Comparison of ENCODE assay signal across 27 mouse cellular contexts in the genomic region with DNA sequence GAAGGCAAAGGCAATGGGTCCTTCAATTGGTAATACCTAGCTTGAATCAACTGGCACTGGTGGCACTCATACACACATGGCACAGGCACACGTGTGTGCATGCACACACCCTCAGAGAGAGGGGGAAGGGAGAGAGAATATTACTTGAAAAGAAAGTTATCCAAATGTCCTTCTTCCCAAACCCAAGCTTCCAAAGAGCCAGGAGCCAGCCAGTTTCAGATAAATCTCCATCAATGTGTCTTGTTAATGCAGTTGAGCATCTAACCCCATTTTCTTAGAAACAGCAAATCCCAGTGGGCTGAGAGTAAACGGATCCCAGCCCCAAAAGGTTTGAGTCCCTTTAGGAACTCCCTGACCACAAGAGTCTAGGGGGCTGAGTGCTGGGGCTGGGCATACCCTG. TPM values are rescaled to one million over a fixed set of nuclear protein-coding genes. Genes with fewer than 3 reads are reported as not detected.
DNase-seq lines count a peak whose midpoint lies in the region; ATAC-seq lines count a peak whose summit lies in the region.
"Had no signal": no experiment of that assay in that cellular context is flagged by ENCODE, and none has a peak within 500 bp of the region (broad histone marks: within the 10 kb centered on the region; RNA-seq: fewer than 3 reads in every experiment).

No protein-coding gene starts in this region.

- 74% methylated on average over 2 of the region's 2 CpGs for WGBS in midbrain, embryonic 11.5 days
- 74% methylated on average over 2 of the region's 2 CpGs for WGBS in midbrain, embryonic 10.5 days
- WGBS in macrophage (ENCODE audit: missing documents), result 67% methylated on average over 2 of the region's 2 CpGs

- H3K36me3 ChIP-seq in midbrain, embryonic 11.5 days (ENCODE audit: control insufficient read depth, insufficient read depth, low read length), result no peaks in the 10 kb centered on the region
- H3K36me3 ChIP-seq in midbrain, embryonic 10.5 days, result no peaks in the 10 kb centered on the region
- H3K36me3 ChIP-seq in macrophage (ENCODE audit: inconsistent target), result no peaks in the 10 kb centered on the region
- H3K36me3 ChIP-seq: embryonic facial prominence, embryonic 12.5 days; embryonic facial prominence, embryonic 15.5 days; G1E; heart, embryonic 10.5 days; heart, embryonic 13.5 days; hindbrain, embryonic 12.5 days; hindbrain, embryonic 15.5 days had no signal

- peak; percentile 54 for DNase-seq in heart, adult 11 months
- DNase-seq in heart, postnatal 25 days (ENCODE audit: low spot score), result no peak
- DNase-seq in midbrain, embryonic 11.5 days (ENCODE audit: low spot score, missing footprints), result peak; percentile 56
- no peak for DNase-seq in midbrain, embryonic 10.5 days (ENCODE audit: low spot score)
- peak; percentile 34 for DNase-seq in thymus, postnatal 4 days
- no peak for DNase-seq in thymus, postnatal 0 days (ENCODE audit: low spot score)
- DNase-seq in cerebellum, adult 11 months, result no peak
- DNase-seq: adrenal gland, postnatal 10 days; adrenal gland, postnatal 36 days; B cell, adult 2 months; cerebellum, adult 18-20 months; cerebellum, adult 9-10 months; cerebellum, postnatal 14 days; forebrain, postnatal 0 days; gastrocnemius, postnatal 25 days; heart, postnatal 14 days had no signal

- no peak overlapping the region for H3K4me2 ChIP-seq in midbrain, embryonic 11.5 days
- H3K4me2 ChIP-seq: embryonic facial prominence, embryonic 12.5 days; embryonic facial prominence, embryonic 15.5 days; heart, embryonic 13.5 days; hindbrain, embryonic 12.5 days; hindbrain, embryonic 15.5 days had no signal

- no peak overlapping the region for H3K4me3 ChIP-seq in midbrain, embryonic 11.5 days (ENCODE audit: low read depth, low read length)
- H3K4me3 ChIP-seq in midbrain, embryonic 10.5 days, result no peak overlapping the region
- H3K4me3 ChIP-seq in macrophage (ENCODE audit: inconsistent target), result no peak overlapping the region
- H3K4me3 ChIP-seq: embryonic facial prominence, embryonic 12.5 days; embryonic facial prominence, embryonic 15.5 days; heart, embryonic 10.5 days; heart, embryonic 13.5 days; hindbrain, embryonic 12.5 days; hindbrain, embryonic 15.5 days had no signal

- no peaks in the 10 kb centered on the region for H3K4me1 ChIP-seq in midbrain, embryonic 11.5 days (ENCODE audit: control insufficient read depth, insufficient read depth, low read length)
- peaks cover 12% of the 10 kb centered on the region; the same call in 1 of the 2 replicates for H3K4me1 ChIP-seq in midbrain, embryonic 10.5 days
- H3K4me1 ChIP-seq: hindbrain, embryonic 15.5 days had no signal

- intact Hi-C loops in heart, postnatal 25 days (cut with DNase I), result no loop called here

- H3K9ac ChIP-seq in midbrain, embryonic 11.5 days (ENCODE audit: low read length), result no peak overlapping the region
- H3K9ac ChIP-seq: embryonic facial prominence, embryonic 12.5 days; embryonic facial prominence, embryonic 15.5 days; forebrain, postnatal 0 days; hindbrain, embryonic 12.5 days; hindbrain, embryonic 15.5 days had no signal

- no peak for ATAC-seq in midbrain, embryonic 11.5 days (ENCODE audit: low FRiP score)
- ATAC-seq: forebrain, embryonic 14.5 days; forebrain, postnatal 0 days; Patski had no signal

- H3K27ac ChIP-seq in midbrain, embryonic 11.5 days (ENCODE audit: low read depth, low read length), result no peak overlapping the region
- no peak overlapping the region for H3K27ac ChIP-seq in midbrain, embryonic 10.5 days (replicated peaks)
- H3K27ac ChIP-seq in macrophage, result peak overlapping the region; percentile 98
- H3K27ac ChIP-seq: embryonic facial prominence, embryonic 15.5 days; hindbrain, embryonic 12.5 days; hindbrain, embryonic 15.5 days had no signal

- H3K27me3 ChIP-seq in midbrain, embryonic 11.5 days (ENCODE audit: control insufficient read depth, insufficient read depth, low read length), result no peaks in the 10 kb centered on the region
- H3K27me3 ChIP-seq in midbrain, embryonic 10.5 days (ENCODE audit: low read depth, poor library complexity, severe bottlenecking), result no peaks in the 10 kb centered on the region
- H3K27me3 ChIP-seq: CH12.LX; embryonic facial prominence, embryonic 12.5 days; embryonic facial prominence, embryonic 15.5 days; heart, embryonic 13.5 days; hindbrain, embryonic 12.5 days; hindbrain, embryonic 15.5 days; Patski had no signal

- H3K9me3 ChIP-seq in midbrain, embryonic 11.5 days (ENCODE audit: control insufficient read depth, low read length), result no peaks in the 10 kb centered on the region
- no peaks in the 10 kb centered on the region for H3K9me3 ChIP-seq in midbrain, embryonic 10.5 days (replicated peaks)
- H3K9me3 ChIP-seq: embryonic facial prominence, embryonic 12.5 days; embryonic facial prominence, embryonic 15.5 days; heart, embryonic 10.5 days; heart, embryonic 13.5 days; hindbrain, embryonic 12.5 days; hindbrain, embryonic 15.5 days had no signal

- H3K79me2 ChIP-seq in macrophage (ENCODE audit: inconsistent target), result peaks cover 74% of the 10 kb centered on the region

RNA-seq across cellular contexts. Expression of gene Fli1, which starts 29.2 kb away (rescaled TPM):
- 10 to 100 TPM; 26.4 to 28.2 TPM for total RNA-seq in heart, postnatal 25 days (2021)
- polyA plus RNA-seq in midbrain, embryonic 11.5 days (2014; fragmentation: Nextera tagmentation; extraction: Ambion mirVana), result 12.6 and 12.8 TPM in 2 replicates
- 13.9 and 17.6 TPM in 2 replicates for polyA plus RNA-seq in midbrain, embryonic 10.5 days (2016; fragmentation: Nextera tagmentation; extraction: Ambion mirVana)
- 50.6 and 53.5 TPM in 2 replicates for polyA plus RNA-seq in thymus, postnatal 0 days (2015; fragmentation: Nextera tagmentation; extraction: Ambion mirVana)
- total RNA-seq in macrophage (2018; cell fraction: chromatin; rRNA removed), result 100 to 1,000 TPM in 9 of 26 experiments, 10 to 100 TPM in 17; 21.1 to 160 (median 95.3) TPM
- 100 to 1,000 TPM in 2 of 26 experiments, 10 to 100 TPM in 24; 44.1 to 110 (median 89.3) TPM for total RNA-seq in macrophage (2018; cell fraction: cytosol; rRNA removed)
- total RNA-seq in macrophage (2018; cell fraction: nucleus; rRNA removed), result 100 to 1,000 TPM in 6 of 26 experiments, 10 to 100 TPM in 20; 26.3 to 141 (median 83.7) TPM
- 47.2 to 90.9 TPM (median 59.7 TPM) in 3 replicates for polyA plus RNA-seq in macrophage (2018)

Comparison
In these comparisons a context has a peak if more than half of its experiments do, and no peak if none do; other contexts are left out.
1. DNase-seq: peak in heart, adult 11 months (single experiment), midbrain, embryonic 11.5 days (single experiment) and thymus, postnatal 4 days (single experiment); none in heart, postnatal 25 days (single experiment), midbrain, embryonic 10.5 days (single experiment), thymus, postnatal 0 days (single experiment) and cerebellum, adult 11 months (single experiment).